Mouse (Mus musculus) hindbrain, embryonic 15.5 days (tissue): ENCODE results near the gene Hoxa4. TPM values are rescaled to one million over a fixed set of nuclear protein-coding genes. Genes with fewer than 3 reads are reported as not detected.

Experiments used
- ATAC-seq: fragments of 200-750 bp; cut with Nextera tagmentation; 2 replicates; pipeline ENCODE4 v1.8.0; 2017; ENCODE audit warnings: low read depth, moderate number of reproducible peaks, moderate TSS enrichment; ENCODE audit not compliant: low FRiP score
- H3K27ac ChIP-seq: fragments of 300-500 bp; sonication (generic); replicated peaks from 2 replicates; pipeline ENCODE4 v1.5.1; 2015; ENCODE audit warnings: mild to moderate bottlenecking, inconsistent platforms
- H3K27me3 ChIP-seq: fragments of 300-500 bp; sonication (generic); 2 replicates; pipeline ENCODE4 v1.6.1; 2015; ENCODE audit warnings: control low read depth, inconsistent platforms
- H3K36me3 ChIP-seq: fragments of 300-500 bp; sonication (generic); 2 replicates; pipeline ENCODE4 v1.6.1; 2015; ENCODE audit warnings: control low read depth, inconsistent platforms
- H3K4me1 ChIP-seq: fragments of 300-500 bp; sonication (generic); replicated peaks from 2 replicates; pipeline ENCODE4 v1.6.1; 2015; ENCODE audit warnings: control low read depth, inconsistent platforms
- H3K4me2 ChIP-seq: fragments of 300-500 bp; sonication (generic); 2 replicates; pipeline ENCODE4 v1.6.1; 2015; ENCODE audit warnings: moderate library complexity, mild to moderate bottlenecking, inconsistent platforms
- H3K4me3 ChIP-seq: fragments of 300-500 bp; sonication (generic); 2 replicates; pipeline ENCODE4 v1.5.1; 2015; ENCODE audit warnings: mild to moderate bottlenecking, inconsistent platforms
- H3K9ac ChIP-seq: fragments of 300-500 bp; sonication (generic); 2 replicates; pipeline ENCODE4 v1.6.1; 2015; ENCODE audit warnings: inconsistent platforms
- H3K9me3 ChIP-seq: fragments of 300-500 bp; sonication (generic); 2 replicates; pipeline ENCODE4 v1.6.1; 2016; ENCODE audit warnings: control low read depth, inconsistent platforms
- WGBS: fragments of 180-500 bp; shearing (Covaris S2); methylation state at CpG from one replicate; pipeline ENCODE4 v1.1.7; 2015; 5-methylcytosine and 5-hydroxymethylcytosine counted together
- polyA plus RNA-seq: library from polyadenylated mRNA; unstranded; fragments of >200 nt; fragmentation: Nextera tagmentation; extraction: Ambion mirVana; gene quantifications from 2 replicates; pipeline ENCODE4 v1.2.1, GENCODE M21; 2015

Hoxa4 gene
- polyA plus RNA-seq, 1 experiment from 2014 or later, result 12.2 TPM

GRCm38 (mm10) chr6:52234428-52235140, 43.0 kb upstream of the Hoxa4 start:
- peaks cover 89% of the 10 kb centered on the region for H3K27me3 ChIP-seq
- no peaks in the 10 kb centered on the region for H3K9me3 ChIP-seq
- H3K4me3 ChIP-seq, result no peak overlapping the region
- H3K4me1 ChIP-seq, result no peaks in the 10 kb centered on the region
- no peak for ATAC-seq
- WGBS, result 1% methylated on average over 63 of the region's 68 CpGs
- H3K27ac ChIP-seq, result no peak overlapping the region
- H3K36me3 ChIP-seq, result no peaks in the 10 kb centered on the region
- H3K4me2 ChIP-seq, result no peak overlapping the region
- no peak overlapping the region for H3K9ac ChIP-seq

GRCm38 (mm10) chr6:52233546-52234427, 42.2 kb upstream of the Hoxa4 start:
- H3K27ac ChIP-seq, result no peak overlapping the region
- H3K36me3 ChIP-seq, result no peaks in the 10 kb centered on the region
- no peaks in the 10 kb centered on the region for H3K9me3 ChIP-seq
- H3K27me3 ChIP-seq, result peaks cover 92% of the 10 kb centered on the region
- H3K4me1 ChIP-seq, result no peaks in the 10 kb centered on the region
- H3K4me3 ChIP-seq, result no peak overlapping the region
- no peak for ATAC-seq
- no peak overlapping the region for H3K4me2 ChIP-seq
- WGBS, result 1% methylated on average over 69 of the region's 70 CpGs
- no peak overlapping the region for H3K9ac ChIP-seq

GRCm38 (mm10) chr6:52232984-52233545, 41.5 kb upstream of the Hoxa4 start:
- Histone ChIP-seq H3K27me3 (peaks cover 91% of the 10 kb centered on the region), H3K9ac (no peak overlapping the region), H3K27ac (no peak overlapping the region), H3K36me3 (no peaks in the 10 kb centered on the region), H3K4me3 (no peak overlapping the region), H3K4me2 (no peak overlapping the region), H3K9me3 (no peaks in the 10 kb centered on the region), H3K4me1 (no peaks in the 10 kb centered on the region)
- no peak for ATAC-seq
- 1% methylated on average over 23 of the region's 23 CpGs for WGBS

GRCm38 (mm10) chr6:52232568-52232965, 41.0 kb upstream of the Hoxa4 start:
- Histone ChIP-seq H3K4me1 (no peaks in the 10 kb centered on the region), H3K9me3 (no peaks in the 10 kb centered on the region), H3K27me3 (peaks cover 91% of the 10 kb centered on the region), H3K9ac (no peak overlapping the region), H3K36me3 (no peaks in the 10 kb centered on the region), H3K4me2 (no peak overlapping the region), H3K4me3 (no peak overlapping the region), H3K27ac (no peak overlapping the region)
- WGBS, result under 1% methylated on average over 18 of the region's 18 CpGs
- no peak for ATAC-seq

- no peak overlapping the region for H3K9ac ChIP-seq
- H3K4me3 ChIP-seq, result no peak overlapping the region
- peaks cover 91% of the 10 kb centered on the region for H3K27me3 ChIP-seq
- under 1% methylated on average over 18 of the region's 18 CpGs for WGBS
- no peak for ATAC-seq
- no peaks in the 10 kb centered on the region for H3K36me3 ChIP-seq
- H3K4me1 ChIP-seq, result no peaks in the 10 kb centered on the region
- no peak overlapping the region for H3K4me2 ChIP-seq
- no peaks in the 10 kb centered on the region for H3K9me3 ChIP-seq
- no peak overlapping the region for H3K27ac ChIP-seq
Observed at GRCm38 (mm10) chr6:52231885-52232567, 40.5 kb upstream of the Hoxa4 start.

- under 1% methylated on average over 23 of the region's 36 CpGs for WGBS
- ATAC-seq, result no peak
- Histone ChIP-seq H3K4me3 (no peak within 1 kb of the TSS), H3K27ac (no peak within 1 kb of the TSS), H3K36me3 (no peaks in the 10 kb centered on the region), H3K4me2 (no peak within 1 kb of the TSS), H3K4me1 (no peaks in the 10 kb centered on the region), H3K27me3 (peaks cover 91% of the 10 kb centered on the region), H3K9me3 (no peaks in the 10 kb centered on the region), H3K9ac (no peak within 1 kb of the TSS)
Observed at GRCm38 (mm10) chr6:52230516-52231165, 39.1 kb upstream of the Hoxa4 start, which contains the start of gene Hoxa9. Gene Hoxa9 (minus strand): TSS chr6:52231089.

GRCm38 (mm10) chr6:52229558-52230416, 38.2 kb upstream of the Hoxa4 start:
- Histone ChIP-seq H3K27ac (no peak overlapping the region), H3K9ac (no peak overlapping the region), H3K36me3 (no peaks in the 10 kb centered on the region), H3K9me3 (no peaks in the 10 kb centered on the region), H3K4me1 (no peaks in the 10 kb centered on the region), H3K4me2 (no peak overlapping the region), H3K4me3 (no peak overlapping the region), H3K27me3 (peaks cover 91% of the 10 kb centered on the region)
- ATAC-seq, result no peak
- 2% methylated on average over 44 of the region's 44 CpGs for WGBS

- no peak overlapping the region for H3K27ac ChIP-seq
Observed at GRCm38 (mm10) chr6:52228475-52229465, 37.2 kb upstream of the Hoxa4 start.

GRCm38 (mm10) chr6:52227470-52228222, 36.1 kb upstream of the Hoxa4 start:
- Histone ChIP-seq H3K9ac (no peak overlapping the region), H3K27me3 (peaks cover 91% of the 10 kb centered on the region), H3K4me2 (no peak overlapping the region), H3K9me3 (no peaks in the 10 kb centered on the region), H3K4me1 (no peaks in the 10 kb centered on the region), H3K27ac (no peak overlapping the region), H3K4me3 (no peak overlapping the region), H3K36me3 (no peaks in the 10 kb centered on the region)
- 3% methylated on average over 11 of the region's 11 CpGs for WGBS
- no peak for ATAC-seq

More at GRCm38 (mm10) chr6:52228475-52229465, 37.2 kb upstream of the Hoxa4 start:
- no peaks in the 10 kb centered on the region for H3K9me3 ChIP-seq
- H3K4me2 ChIP-seq, result no peak overlapping the region
- peaks cover 91% of the 10 kb centered on the region for H3K27me3 ChIP-seq
- no peaks in the 10 kb centered on the region for H3K4me1 ChIP-seq
- H3K9ac ChIP-seq, result no peak overlapping the region
- ATAC-seq, result no peak
- WGBS, result under 1% methylated on average over 38 of the region's 38 CpGs
- H3K4me3 ChIP-seq, result no peak overlapping the region
- H3K36me3 ChIP-seq, result no peaks in the 10 kb centered on the region
